Mouse (Mus musculus) lung, adult 2 months (tissue): ENCODE measurements around the gene Rbp7. TPM values are rescaled to one million over a fixed set of nuclear protein-coding genes. Genes with fewer than 3 reads are reported as not detected.
"Not testable (repeated sequence)": the region's sequence is repeated elsewhere in the genome, so short reads cannot be mapped to it uniquely, and the experiment has no call there.

ENCODE experiments used
- DNase-seq: peaks from one replicate; pipeline ENCODE4 v3.0.0; 2022
- H3K4me1 ChIP-seq: fragments of 200-500 bp; 2 replicates; pipeline ENCODE4 v1.6.1; 2011; ENCODE audit warnings: low read length; ENCODE audit not compliant: control insufficient read depth, insufficient read depth
- H3K4me3 ChIP-seq: fragments of 200-500 bp; replicated peaks from 2 replicates; pipeline ENCODE3; 2011; ENCODE audit warnings: low read depth, mild to moderate bottlenecking, control low read depth, low read length; ENCODE audit errors: extremely low read depth
- CTCF ChIP-seq: fragments of 200-500 bp; IDR thresholded peaks from 2 replicates; pipeline ENCODE4 v1.5.1; 2011; ENCODE audit warnings: mild to moderate bottlenecking, low read length, control low read depth; ENCODE audit not compliant: insufficient read depth
- POLR2A ChIP-seq: fragments of 200-500 bp; IDR thresholded peaks from 2 replicates; pipeline ENCODE4 v1.6.1; 2011; ENCODE audit warnings: low read depth, mild to moderate bottlenecking, control low read depth, low read length, borderline replicate concordance; ENCODE audit errors: extremely low read depth
- WGBS: fragments of 180-500 bp; shearing (Covaris S2); methylation state at CpG from one replicate; pipeline ENCODE4 v1.1.7; 2018; 5-methylcytosine and 5-hydroxymethylcytosine counted together
- polyA plus RNA-seq: library from polyadenylated mRNA; depleted of rRNA; stranded (reverse); fragments of >200 nt; gene quantifications from 2 replicates; pipeline ENCODE4 v1.2.3, GENCODE M21; 2012

Gene Rbp7
- polyA plus RNA-seq, 1 experiment: 2.1 TPM

DNA sequence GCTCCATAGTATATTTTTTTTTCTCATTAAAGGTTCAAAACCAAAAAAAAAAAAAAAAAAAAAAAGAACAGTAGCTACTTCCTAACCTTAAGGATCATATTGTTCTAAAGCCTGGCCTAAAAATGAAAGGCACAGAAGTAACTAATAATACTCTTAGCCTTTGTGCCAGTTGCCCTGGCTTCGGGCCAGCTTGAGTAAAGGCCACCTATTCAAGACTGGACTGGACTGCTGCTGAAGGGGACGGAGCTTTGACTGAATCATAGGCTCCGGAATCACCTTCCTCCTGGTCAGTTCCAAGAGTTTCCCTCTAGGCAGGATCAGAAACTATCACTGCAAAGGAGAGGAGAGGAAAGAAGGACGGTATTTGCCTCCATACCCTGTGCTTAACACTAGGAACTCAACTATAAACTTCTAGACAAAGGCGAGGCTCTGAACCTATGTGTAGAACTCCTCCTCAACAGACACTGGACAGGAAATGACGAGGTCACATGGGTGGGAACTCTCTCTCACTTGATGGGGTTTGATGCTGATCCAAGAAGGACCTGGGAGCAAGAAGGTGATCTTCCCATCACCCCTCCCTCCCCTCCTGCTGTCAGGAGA is 3.2 kb upstream of the Rbp7 start:
- DNase-seq: no peak
- Histone ChIP-seq H3K4me1 (no peaks in the 10 kb centered on the region), H3K4me3 (no peak overlapping the region)
- 39% methylated on average over 6 of the region's 6 CpGs for whole genome bisulfite sequencing
- TF ChIP-seq CTCF (no peak), POLR2A (no peak)

GRCm38 (mm10) chr4:149457163-149457562 is 2.4 kb upstream of the Rbp7 start:
- not testable (repeated sequence) for DNase-seq, H3K4me3 ChIP-seq, H3K4me1 ChIP-seq
- 84% methylated on average over 27 of the region's 27 CpGs for WGBS

DNA sequence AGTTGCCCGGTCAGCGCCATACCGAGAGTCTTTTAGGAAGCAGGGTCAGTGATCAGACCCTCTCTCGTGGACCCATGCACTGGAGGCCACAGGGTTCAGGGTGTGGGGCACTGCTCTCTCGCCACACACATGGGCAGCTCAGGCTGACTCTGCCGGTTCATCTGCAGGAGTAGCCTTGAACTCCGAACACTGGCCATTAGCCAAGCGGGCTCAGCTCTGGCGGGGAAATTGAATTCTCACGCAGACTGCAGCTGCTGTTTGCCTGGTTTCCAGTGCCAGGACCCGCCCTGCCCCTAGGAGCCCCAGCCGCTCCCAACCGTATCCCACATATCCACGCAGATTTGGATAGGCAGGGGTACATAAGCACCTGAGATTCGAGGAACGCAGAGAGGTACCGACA is 515 bp downstream of the Rbp7 start:
- DNase-seq: no peak
- 74% methylated on average over 17 of the region's 17 CpGs for WGBS
- TF ChIP-seq POLR2A: no peak
- TF ChIP-seq CTCF: no peak
- H3K4me1 ChIP-seq: no peaks in the 10 kb centered on the region
- no peak overlapping the region for H3K4me3 ChIP-seq

DNA sequence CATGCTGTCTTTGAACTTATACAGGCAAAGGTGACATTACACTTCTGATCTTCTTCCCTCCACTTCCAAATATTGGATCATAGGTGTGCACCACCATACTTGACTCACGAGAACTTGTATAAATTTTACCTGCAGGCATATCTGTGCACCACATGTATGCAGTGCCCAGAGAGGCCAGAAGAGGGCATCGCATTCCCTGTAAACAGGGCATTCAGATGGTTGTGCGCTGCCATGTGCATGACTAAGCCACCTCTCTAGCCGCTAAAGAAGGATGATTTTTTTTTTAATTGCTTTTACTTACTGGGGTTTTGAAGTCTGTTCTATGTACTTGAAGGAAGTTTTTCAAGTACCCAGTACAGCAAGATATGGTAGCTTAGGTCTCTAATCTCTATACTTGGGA is 1.1 kb downstream of the Rbp7 start:
- Histone ChIP-seq H3K4me1 (no peaks in the 10 kb centered on the region), H3K4me3 (no peak overlapping the region)
- DNase-seq: no peak
- WGBS: 77% methylated on average over 4 of the region's 4 CpGs
- TF ChIP-seq CTCF: peak; percentile 46
- no peak for TF ChIP-seq POLR2A

- 73% methylated on average over 3 of the region's 3 CpGs for WGBS
- no peak for DNase-seq
- Histone ChIP-seq H3K4me3 (no peak overlapping the region), H3K4me1 (no peaks in the 10 kb centered on the region)
- TF ChIP-seq CTCF (no peak), POLR2A (no peak)
These were observed 4.1 kb downstream of the Rbp7 start for GRCm38 (mm10) chr4:149450636-149451035.

DNA sequence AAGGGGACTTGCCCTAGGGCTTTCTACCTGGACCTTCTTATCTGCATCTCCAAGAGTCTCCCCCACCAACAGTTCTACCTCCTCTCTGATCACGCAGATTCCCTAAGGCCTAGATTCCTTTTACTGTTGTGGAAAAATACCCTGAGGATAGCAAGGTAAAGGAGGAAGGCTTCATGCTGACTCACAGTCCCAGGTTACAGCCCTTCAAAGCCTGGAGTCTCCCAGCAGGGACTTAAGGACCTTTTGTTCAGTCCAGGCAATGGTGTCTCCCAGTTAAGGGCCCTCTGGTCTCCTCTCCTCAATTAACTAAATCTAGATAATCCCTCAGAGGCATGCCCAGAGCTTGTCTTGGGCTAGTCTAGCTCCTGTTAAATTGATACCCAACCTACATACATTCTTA is 8.5 kb downstream of the Rbp7 start:
- Histone ChIP-seq H3K4me3 (no peak overlapping the region), H3K4me1 (peaks cover 2% of the 10 kb centered on the region; the same call in 1 of the 2 replicates)
- no peak for TF ChIP-seq POLR2A
- TF ChIP-seq CTCF: no peak
- DNase-seq: no peak
- WGBS: 79% methylated on average over 1 of the region's 1 CpGs

DNA sequence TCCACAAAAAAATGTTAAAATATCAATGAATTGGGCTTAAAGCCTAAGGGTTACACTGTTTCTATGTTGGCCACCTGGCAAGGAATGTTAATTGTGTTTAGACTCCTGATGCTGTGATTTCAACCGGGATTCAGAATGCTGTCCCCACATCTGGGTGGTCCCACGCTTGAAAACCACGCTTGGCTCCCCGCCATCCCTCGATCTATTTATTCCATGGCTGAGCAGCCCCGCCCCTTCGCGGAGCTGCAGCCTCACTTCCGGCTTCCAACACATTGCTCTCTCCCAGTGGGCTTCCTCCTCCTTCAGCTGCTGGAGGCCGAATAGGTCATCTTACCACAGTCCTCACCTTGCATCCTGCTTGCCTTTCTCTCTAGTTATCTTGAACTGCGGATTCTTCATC is 8.9 kb downstream of the Rbp7 start:
- Histone ChIP-seq H3K4me1 (peaks cover 2% of the 10 kb centered on the region; the same call in 1 of the 2 replicates), H3K4me3 (no peak overlapping the region)
- peak; percentile 25 for DNase-seq
- TF ChIP-seq CTCF (no peak), POLR2A (no peak)
- 8% methylated on average over 11 of the region's 11 CpGs for WGBS

GRCm38 (mm10) chr4:149444964-149445701 is 9.6 kb downstream of the Rbp7 start:
- Histone ChIP-seq H3K4me3 (peak overlapping the region; percentile 44), H3K4me1 (peaks cover 2% of the 10 kb centered on the region; the same call in 1 of the 2 replicates)
- TF ChIP-seq POLR2A (peak; percentile 25; the same call in 1 of the 2 replicates), CTCF (peak; percentile 83)
- peak; percentile 80 for DNase-seq
- under 1% methylated on average over 36 of the region's 36 CpGs for WGBS

DNA sequence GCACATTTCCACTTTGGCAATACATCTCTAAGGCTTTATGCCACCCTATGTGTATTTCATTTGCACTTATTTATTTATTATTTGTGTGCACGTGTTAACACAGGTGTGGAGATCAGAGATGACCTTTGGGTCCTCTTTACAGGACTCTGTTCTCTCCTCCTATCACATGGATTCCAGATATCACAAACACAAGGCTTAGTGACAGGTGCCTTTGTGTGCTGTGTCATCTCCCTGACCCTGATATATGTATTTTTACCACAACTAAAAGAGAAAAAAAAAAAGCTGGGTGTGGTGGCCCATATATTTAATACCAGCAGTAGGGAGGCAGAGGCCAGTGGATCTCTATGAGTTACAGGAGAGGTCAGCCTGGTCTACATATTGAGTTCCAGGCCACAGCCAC is 10.3 kb downstream of the Rbp7 start:
- TF ChIP-seq CTCF (no peak), POLR2A (no peak)
- Histone ChIP-seq H3K4me1 (peaks cover 2% of the 10 kb centered on the region; the same call in 1 of the 2 replicates), H3K4me3 (no peak overlapping the region)
- DNase-seq: no peak
- 59% methylated on average over 1 of the region's 1 CpGs for WGBS

DNA sequence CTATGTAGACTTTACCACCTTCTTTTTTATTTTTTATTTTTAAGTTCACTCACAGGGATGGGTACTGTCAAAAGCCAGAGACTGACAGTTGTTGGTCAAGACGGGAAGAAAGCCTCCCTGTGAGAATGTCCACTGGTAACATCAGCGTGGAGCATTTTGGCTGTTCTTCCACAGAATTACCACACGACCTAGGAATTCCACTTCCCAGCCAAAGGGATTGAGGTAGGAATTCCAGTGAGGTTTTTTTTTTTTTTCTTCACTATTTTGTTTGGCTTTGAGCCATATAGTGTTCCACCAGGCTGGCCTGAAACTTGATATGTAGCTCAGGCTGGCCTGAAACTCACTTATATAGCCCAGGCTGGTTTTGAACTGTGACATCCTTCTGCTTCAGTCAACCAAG is 12.3 kb downstream of the Rbp7 start:
- H3K4me1 ChIP-seq: peaks cover 2% of the 10 kb centered on the region; the same call in 1 of the 2 replicates
- no peak overlapping the region for H3K4me3 ChIP-seq
- TF ChIP-seq CTCF: no peak
- TF ChIP-seq POLR2A: no peak
- no peak for DNase-seq
- WGBS: 34% methylated on average over 3 of the region's 3 CpGs

- TF ChIP-seq CTCF (no peak), POLR2A (no peak)
- no peak overlapping the region for H3K4me3 ChIP-seq
- H3K4me1 ChIP-seq: peaks cover 2% of the 10 kb centered on the region; the same call in 1 of the 2 replicates
- WGBS: 68% methylated on average over 8 of the region's 8 CpGs
- DNase-seq: no peak
These were observed 14.2 kb downstream of the Rbp7 start for GRCm38 (mm10) chr4:149440576-149440975.

DNA sequence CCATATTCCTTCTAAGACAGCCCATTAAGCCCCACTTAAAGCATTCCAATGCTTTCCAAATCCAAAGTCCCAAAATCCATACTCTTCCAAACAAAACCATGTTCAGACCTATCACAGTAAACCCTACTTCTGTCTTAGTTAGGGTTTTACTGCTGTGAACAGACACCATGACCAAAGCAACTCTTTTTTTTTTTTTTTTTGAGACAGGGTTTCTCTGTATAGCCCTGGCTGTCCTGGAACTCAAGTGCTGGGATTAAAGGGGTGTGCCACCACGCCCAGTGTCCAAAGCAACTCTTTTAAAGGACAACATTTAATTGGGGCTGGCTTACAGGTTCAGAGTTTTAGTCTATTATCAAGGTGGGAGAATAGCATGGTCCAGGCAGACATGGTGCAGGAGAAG is 22.9 kb downstream of the Rbp7 start:
- H3K4me1 ChIP-seq, DNase-seq, H3K4me3 ChIP-seq: not testable (repeated sequence)
- 82% methylated on average over 1 of the region's 1 CpGs for WGBS
